In genomic region chr5:84417062-84417879, GRCm38 (mm10) we compare ENCODE assay signal across 8 mouse cellular contexts. TPM values are rescaled to one million over a fixed set of nuclear protein-coding genes. Genes with fewer than 3 reads are reported as not detected.
DNase-seq lines count a peak whose midpoint lies in the region; ATAC-seq and TF ChIP-seq lines count a peak whose summit lies in the region.

Gene Epha5, minus strand, starts transcription at chr5:84417382.

- peak within 1 kb of the TSS; percentile 27; the same call in 1 of the 2 replicates for H3K9ac ChIP-seq in ES-E14 (ENCODE audit: insufficient read depth, low read depth, low read length, poor library complexity, severe bottlenecking)
- peak within 1 kb of the TSS; percentile 85 for H3K9ac ChIP-seq in forebrain, embryonic 12.5 days
- H3K9ac ChIP-seq in lung, embryonic 15.5 days = peak within 1 kb of the TSS; percentile 38

- no peak within 1 kb of the TSS for H3K27ac ChIP-seq in ES-E14 (ENCODE audit: insufficient read depth, low read depth, low read length, poor library complexity, severe bottlenecking)
- H3K27ac ChIP-seq in forebrain, embryonic 12.5 days = peak within 1 kb of the TSS; percentile 96
- peak within 1 kb of the TSS; percentile 88 for H3K27ac ChIP-seq in hindbrain, embryonic 10.5 days
- H3K27ac ChIP-seq in lung, embryonic 15.5 days = peak within 1 kb of the TSS; percentile 57

- in situ Hi-C loops in ES-E14 (cut with MboI; ENCODE audit: low sequenced_read_pairs in 2 of 2, unreplicated experiment in 2 of 2) = no loop called here

- ATAC-seq in forebrain, embryonic 12.5 days (ENCODE audit: low FRiP score) = peak; percentile 93
- peak; percentile 95 for ATAC-seq in lung, embryonic 15.5 days (ENCODE audit: borderline replicate concordance, extremely low read depth, low FRiP score, low TSS enrichment)
- ATAC-seq in erythroblast, adult 5-6 weeks (replicated peaks; ENCODE audit: low FRiP score, poor library complexity, severe bottlenecking) = no peak

- peak within 1 kb of the TSS; percentile 57 to 63 for H3K4me3 ChIP-seq in ES-E14 (ENCODE audit: insufficient read depth in 1 of 2, low read depth in 1 of 2, low read length in 2 of 2, poor library complexity in 1 of 2, severe bottlenecking in 1 of 2)
- peak within 1 kb of the TSS; percentile 81 for H3K4me3 ChIP-seq in forebrain, embryonic 12.5 days (replicated peaks)
- peak within 1 kb of the TSS; percentile 78 for H3K4me3 ChIP-seq in hindbrain, embryonic 10.5 days
- H3K4me3 ChIP-seq in lung, embryonic 15.5 days = peak within 1 kb of the TSS; percentile 59

- H3K36me3 ChIP-seq in ES-E14 (ENCODE audit: control insufficient read depth, insufficient read depth, low read length, poor library complexity, severe bottlenecking) = no peaks in the 10 kb centered on the region
- H3K36me3 ChIP-seq in forebrain, embryonic 12.5 days (replicated peaks) = no peaks in the 10 kb centered on the region
- H3K36me3 ChIP-seq in hindbrain, embryonic 10.5 days = no peaks in the 10 kb centered on the region
- H3K36me3 ChIP-seq in lung, embryonic 15.5 days = no peaks in the 10 kb centered on the region

- peak within 1 kb of the TSS; percentile 87 for H3K4me2 ChIP-seq in forebrain, embryonic 12.5 days
- peak within 1 kb of the TSS; percentile 93 for H3K4me2 ChIP-seq in lung, embryonic 15.5 days

- peaks cover 8% of the 10 kb centered on the region; the same call in 1 of the 2 replicates for H3K27me3 ChIP-seq in forebrain, embryonic 12.5 days
- peaks cover 44% of the 10 kb centered on the region for H3K27me3 ChIP-seq in hindbrain, embryonic 10.5 days (ENCODE audit: insufficient read depth, poor library complexity, severe bottlenecking)
- H3K27me3 ChIP-seq in lung, embryonic 15.5 days = peaks cover 18% of the 10 kb centered on the region; the same call in 1 of the 2 replicates

- peak; percentile 52 for DNase-seq in ES-E14 (ENCODE audit: low read depth, low spot score)
- DNase-seq in c-Kit-positive CD71-negative TER-119-negative erythroid progenitor cells, embryonic 14.5 days (ENCODE audit: low read depth) = peak; percentile 25
- peak; percentile 85 for DNase-seq in hindbrain, embryonic 10.5 days (ENCODE audit: low spot score)
- DNase-seq in layer of hippocampus, postnatal 10 days (ENCODE audit: low spot score in 2 of 2) = peak; percentile 78 to 86
- peak; percentile 6 for DNase-seq in ovary, postnatal 10 days (ENCODE audit: low spot score)

- H3K4me1 ChIP-seq in ES-E14 (ENCODE audit: control insufficient read depth in 2 of 2, insufficient read depth in 2 of 2, low read length in 2 of 2, poor library complexity in 1 of 2) = no peaks in the 10 kb centered on the region
- H3K4me1 ChIP-seq in forebrain, embryonic 12.5 days = peaks cover 16% of the 10 kb centered on the region; the same call in 1 of the 2 replicates
- peaks cover 27% of the 10 kb centered on the region for H3K4me1 ChIP-seq in hindbrain, embryonic 10.5 days (replicated peaks)
- H3K4me1 ChIP-seq in lung, embryonic 15.5 days = no peaks in the 10 kb centered on the region

- WGBS in forebrain, embryonic 12.5 days = under 1% methylated on average over 62 of the region's 67 CpGs
- WGBS in hindbrain, embryonic 10.5 days = under 1% methylated on average over 67 of the region's 67 CpGs
- WGBS in lung, embryonic 15.5 days = 1% methylated on average over 50 of the region's 67 CpGs

- H3K9me3 ChIP-seq in ES-E14 (ENCODE audit: control insufficient read depth, insufficient read depth, low read depth, low read length) = no peaks in the 10 kb centered on the region
- no peaks in the 10 kb centered on the region for H3K9me3 ChIP-seq in forebrain, embryonic 12.5 days
- no peaks in the 10 kb centered on the region for H3K9me3 ChIP-seq in hindbrain, embryonic 10.5 days
- H3K9me3 ChIP-seq in lung, embryonic 15.5 days = no peaks in the 10 kb centered on the region

TF ChIP-seq in ES-E14, 5 proteins besides CTCF, POLR2A, EP300 and RAD21:
- TF ChIP-seq CHD2 (IDR thresholded peaks at IDR 0.05; ENCODE audit: low read depth, low read length) (no peak), ZC3H11A (IDR thresholded peaks at IDR 0.05; ENCODE audit: borderline replicate concordance, low read depth, low read length) (no peak), ZNF384 (IDR thresholded peaks at IDR 0.05; ENCODE audit: low read depth, low read length) (no peak), MAFK (IDR thresholded peaks at IDR 0.05; ENCODE audit: insufficient read depth, low read depth, low read length) (no peak), HCFC1 (IDR thresholded peaks at IDR 0.05; ENCODE audit: borderline replicate concordance, insufficient read depth, low read length) (no peak)

RNA-seq across cellular contexts. Expression of gene Epha5, which starts in this region (rescaled TPM):
- 0.13 TPM in 1 of 2 replicates, not detected in the other for total RNA-seq in ES-E14 (2012; rRNA removed)
- 61.2 and 68.4 TPM in 2 replicates for polyA plus RNA-seq in forebrain, embryonic 12.5 days (2016; fragmentation: Nextera tagmentation; extraction: Ambion mirVana)
- polyA plus RNA-seq in hindbrain, embryonic 10.5 days (2016; fragmentation: Nextera tagmentation; extraction: Ambion mirVana) = 10.2 and 17.1 TPM in 2 replicates
- total RNA-seq in layer of hippocampus, postnatal 10 days (2021) = 100 to 1,000 TPM; 212 to 248 TPM
- 5.7 TPM in 2 replicates for polyA plus RNA-seq in lung, embryonic 15.5 days (2015; fragmentation: Nextera tagmentation; extraction: Ambion mirVana)
- not detected in 2 replicates for total RNA-seq in erythroblast, adult 5-6 weeks (2015; ENCODE audit: low replicate concordance)
- 0.17 TPM in 1 of 2 replicates, not detected in the other for total RNA-seq in erythroblast, adult 5-6 weeks (2017; ENCODE audit: low replicate concordance)

Comparison
In these comparisons a context has a peak if more than half of its experiments do, and no peak if none do; other contexts are left out.
1. RNA of gene Epha5 (total RNA-seq): 212 to 248 TPM in layer of hippocampus, postnatal 10 days; 0.17 TPM in erythroblast, adult 5-6 weeks and 0.13 TPM in ES-E14; every median in the first group is over 100 times any median in the second.
2. Peak in DNase-seq, H3K4me3 ChIP-seq and H3K9ac ChIP-seq in ES-E14; RNA of the gene not detected or under 1 TPM.
3. DNase-seq: peak in every context shown above with its lines; median percentile 85 in hindbrain, embryonic 10.5 days; 82 in layer of hippocampus, postnatal 10 days; 52 in ES-E14; 25 in c-Kit-positive CD71-negative TER-119-negative erythroid progenitor cells, embryonic 14.5 days; 6 in ovary, postnatal 10 days.
4. H3K9ac ChIP-seq: peak in every context shown above with its lines; median percentile 85 in forebrain, embryonic 12.5 days; 38 in lung, embryonic 15.5 days; 27 in ES-E14.
5. Peak in every context shown above with its lines, with median percentiles within 50 percentile points of each other: H3K4me3 ChIP-seq.